Mouse (Mus musculus): ENCODE measurements around the gene Gm20388.

DNA sequence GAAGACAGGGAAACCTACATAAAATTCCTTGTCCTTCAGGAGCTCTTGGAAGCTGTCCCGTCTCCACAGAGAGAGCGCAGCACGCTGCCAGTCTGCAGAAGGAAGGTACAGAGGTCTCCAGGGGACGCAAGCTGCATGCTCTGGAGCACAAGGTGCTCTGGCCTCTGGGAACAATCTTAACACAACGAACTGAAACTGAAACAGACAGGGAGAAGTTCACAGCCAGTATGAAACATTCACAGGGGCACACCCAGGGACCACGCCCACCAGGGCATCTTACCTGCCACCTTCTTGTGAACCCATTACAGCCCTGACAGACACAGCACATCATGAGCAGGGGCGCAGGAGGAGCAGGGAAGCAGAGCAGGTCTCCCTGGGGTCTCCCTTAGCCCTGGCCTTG, 3373.3 kb downstream of the Gm20388 start:
- TF ChIP-seq CTCF (IDR thresholded peaks at IDR 0.05; ENCODE audit: low read depth), result no peak
- TF ChIP-seq EP300 (optimal IDR thresholded peaks at IDR 0.05), result no peak
